Mouse (Mus musculus): ENCODE data around the gene Cldnd1.

Cldnd1 gene

DNA sequence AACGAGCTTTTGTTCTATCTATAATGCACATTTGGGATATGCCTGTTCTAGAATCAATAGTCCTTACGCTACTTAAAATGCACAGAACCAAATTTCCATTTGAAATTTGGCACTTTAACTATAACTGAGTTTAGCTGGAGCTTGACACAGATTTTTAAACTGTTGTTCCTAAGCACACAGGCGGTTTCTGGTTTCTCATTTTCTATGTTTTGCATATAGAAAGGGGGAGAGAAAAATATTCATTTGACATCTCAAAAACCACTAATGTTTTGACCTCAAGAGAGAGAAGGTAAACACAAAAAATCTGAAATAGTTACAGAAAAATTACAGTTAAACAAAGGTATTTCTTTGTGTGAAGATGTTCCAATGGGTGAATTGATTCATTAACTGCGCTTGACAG is 18.2 kb upstream of the Cldnd1 start:
- no peak for DNase-seq

DNA sequence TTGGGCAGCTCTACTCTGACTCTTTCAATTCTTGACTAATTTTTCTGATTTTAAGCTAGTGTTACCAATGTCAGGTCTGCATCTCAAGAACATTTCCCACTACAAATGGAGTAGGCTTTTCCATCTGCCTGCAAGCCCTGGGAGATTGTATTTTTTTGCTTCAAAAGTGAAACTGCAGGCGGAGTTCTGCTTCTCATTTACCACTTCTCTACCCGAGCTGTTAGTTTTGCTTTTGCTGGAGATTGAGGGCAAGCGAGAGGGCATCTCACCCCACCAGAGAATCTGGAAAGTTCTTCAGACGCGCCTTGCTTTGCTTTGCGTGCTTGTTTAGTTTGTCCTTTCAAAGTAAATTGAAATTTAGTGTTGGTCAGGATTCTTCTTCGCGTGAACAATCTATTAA is 15.5 kb upstream of the Cldnd1 start:
- no peak for DNase-seq

DNA sequence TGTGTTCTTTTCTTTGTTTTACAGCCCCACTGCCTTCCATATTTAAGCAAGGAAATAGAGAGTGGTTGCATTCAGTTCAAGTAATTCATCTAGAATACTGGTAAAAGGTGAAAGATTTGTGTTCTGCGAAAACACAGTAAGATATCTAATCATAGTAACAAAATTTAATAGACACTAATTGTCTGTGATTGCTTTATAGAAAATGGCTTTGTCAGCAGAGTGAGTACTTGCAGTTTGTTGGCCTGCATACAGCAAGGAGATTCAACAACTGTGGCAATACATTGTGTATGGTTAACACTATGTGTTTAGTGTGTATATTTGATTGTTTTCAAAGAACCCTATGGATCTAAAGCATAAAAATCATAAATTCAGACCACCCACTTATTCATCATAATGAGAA is 14.6 kb upstream of the Cldnd1 start:
- no peak for DNase-seq

DNA sequence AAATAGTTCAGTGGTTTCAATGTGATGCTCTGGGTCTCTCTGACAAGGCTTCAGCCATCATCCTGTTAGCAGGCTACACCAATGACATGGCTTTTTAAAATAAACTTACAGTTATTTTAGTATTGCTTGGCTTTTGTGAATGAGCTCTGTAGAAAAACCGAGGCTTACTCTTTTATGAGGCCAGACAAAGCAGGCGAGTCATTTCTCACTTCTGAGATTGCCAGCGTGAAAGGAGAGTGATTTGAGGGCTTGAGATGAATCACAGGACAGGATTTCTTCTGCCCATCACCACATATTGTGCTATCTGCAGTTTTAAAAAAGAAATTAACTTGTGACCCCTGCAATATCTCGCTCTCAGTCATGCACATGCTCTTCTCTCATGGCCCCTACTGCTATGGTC is 12.7 kb upstream of the Cldnd1 start:
- DNase-seq, result no peak

DNA sequence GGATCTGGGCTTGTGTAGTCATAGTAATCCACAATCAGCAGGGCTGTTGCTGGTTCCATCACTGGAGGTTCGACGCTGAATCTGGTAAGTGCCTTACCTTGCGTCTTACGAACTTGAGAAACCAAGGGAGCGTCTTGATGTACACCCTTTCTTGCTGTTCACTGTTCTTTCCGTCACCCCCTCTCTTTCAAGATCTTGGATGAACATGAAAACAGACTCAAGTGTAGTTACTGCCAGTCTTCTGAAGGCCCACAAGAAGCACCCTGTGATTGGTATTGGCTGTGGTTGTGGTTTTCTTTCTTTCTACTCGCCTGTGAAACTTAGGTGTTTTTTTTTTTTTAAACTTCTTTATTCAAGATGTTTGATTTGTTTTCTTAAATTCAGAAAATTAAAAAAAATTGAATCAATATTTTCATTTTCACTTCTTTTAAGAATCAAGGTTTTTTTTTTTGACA is 9.0 kb upstream of the Cldnd1 start, which contains the start of gene Gpr15:
TSS of gene Gpr15 (minus strand) at position 405 of the 455 bp plus-strand sequence.
- no peak for DNase-seq

DNA sequence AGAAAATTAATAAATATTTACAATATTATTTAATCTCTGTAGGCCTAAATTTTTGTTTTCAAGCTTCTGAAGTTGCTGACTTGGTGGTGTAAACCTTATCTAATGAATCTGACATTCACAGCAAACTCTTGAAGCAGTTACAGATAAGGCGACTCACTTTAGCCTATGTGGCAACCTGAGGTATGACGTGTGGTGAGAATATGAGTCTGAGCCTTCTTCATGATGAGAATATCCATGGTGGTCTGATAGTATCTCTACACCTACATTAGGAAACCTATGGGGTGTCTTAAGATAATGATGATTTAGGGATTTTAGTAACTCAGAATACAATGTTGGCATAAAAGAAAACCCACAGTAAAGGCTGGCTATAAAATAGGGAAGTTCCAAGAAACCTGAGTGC is 5.4 kb upstream of the Cldnd1 start:
- DNase-seq, result no peak

DNA sequence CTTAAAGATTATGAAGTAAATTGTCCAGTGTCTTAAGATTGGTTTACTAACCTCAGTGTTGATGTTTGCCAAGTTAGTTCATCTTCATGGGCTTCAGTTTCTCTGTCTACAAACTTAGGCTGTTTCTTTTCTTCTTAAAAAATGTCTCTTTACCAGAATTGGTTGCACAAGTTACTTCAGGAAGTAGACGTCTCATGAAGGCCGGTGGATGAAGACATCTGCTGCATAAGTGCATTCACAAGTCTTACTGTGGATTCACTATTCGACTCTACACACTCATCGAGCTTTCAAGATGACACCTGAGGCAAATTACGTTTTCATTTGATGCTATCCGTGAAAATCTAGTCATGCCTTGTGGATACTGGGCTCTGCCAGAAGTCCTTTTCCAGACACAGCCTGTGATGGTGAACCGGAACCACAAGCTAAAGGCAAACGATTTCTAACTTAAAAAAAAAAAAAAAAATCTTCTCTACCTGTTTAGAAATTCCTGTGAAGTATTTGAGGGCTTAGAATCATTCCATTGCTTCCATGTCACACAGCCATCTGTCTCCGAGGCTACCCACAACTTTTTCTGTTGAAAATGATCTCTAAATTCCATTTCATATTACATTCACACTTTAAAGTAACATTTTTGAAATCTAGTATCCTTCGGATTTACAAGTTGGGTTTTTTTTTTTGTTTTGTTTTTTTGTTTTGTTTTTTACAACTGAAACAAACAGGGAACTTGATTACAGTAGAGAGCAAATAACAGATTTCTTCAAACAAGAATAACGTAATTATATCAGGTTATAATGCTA is 832 bp upstream of the Cldnd1 start:
- no peak for DNase-seq

DNA sequence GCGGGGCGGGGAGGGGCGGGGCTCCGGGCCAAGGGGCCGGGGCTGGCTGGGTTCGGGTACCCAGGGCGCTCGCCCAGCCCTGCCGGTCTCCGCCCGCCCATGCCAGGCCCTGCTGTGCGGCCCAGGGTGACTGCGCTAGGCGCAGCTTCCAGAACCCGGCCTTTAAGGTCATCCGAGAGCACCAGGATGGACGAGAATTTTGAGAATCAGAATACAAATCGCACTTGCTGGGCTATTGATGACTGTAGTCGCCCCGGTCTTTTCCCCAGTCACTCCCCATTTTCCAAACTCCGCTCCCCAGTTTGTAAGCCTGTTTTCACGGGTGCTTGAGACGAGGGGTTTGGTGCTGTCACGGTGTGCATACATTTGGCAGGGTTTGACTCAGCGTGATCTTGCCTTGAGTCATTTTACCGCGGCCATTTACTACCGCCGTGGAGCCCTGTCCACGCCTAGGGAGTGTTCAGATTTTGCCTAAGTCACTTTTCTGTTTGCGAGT is 514 bp downstream of the Cldnd1 start:
- no peak for DNase-seq

DNA sequence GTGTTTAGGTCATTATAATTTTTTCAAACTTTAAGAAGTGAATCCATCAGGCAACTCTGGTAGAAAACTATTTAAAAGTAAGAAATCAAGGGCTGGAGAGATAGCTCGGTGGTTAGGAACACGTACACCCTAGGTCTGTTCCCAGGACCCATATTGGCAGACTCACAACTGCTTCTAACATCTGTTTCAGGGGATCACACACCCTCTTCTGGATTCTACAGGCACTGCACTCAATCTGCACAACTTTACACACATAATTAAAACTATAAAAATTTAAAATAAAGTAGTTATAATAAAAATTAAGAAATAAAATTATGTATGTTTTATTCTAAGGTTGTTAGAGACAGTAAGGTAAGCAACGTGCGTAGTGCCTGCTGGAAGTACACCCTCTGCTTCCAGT is 10.5 kb downstream of the Cldnd1 start:
- DNase-seq, result no peak

DNA sequence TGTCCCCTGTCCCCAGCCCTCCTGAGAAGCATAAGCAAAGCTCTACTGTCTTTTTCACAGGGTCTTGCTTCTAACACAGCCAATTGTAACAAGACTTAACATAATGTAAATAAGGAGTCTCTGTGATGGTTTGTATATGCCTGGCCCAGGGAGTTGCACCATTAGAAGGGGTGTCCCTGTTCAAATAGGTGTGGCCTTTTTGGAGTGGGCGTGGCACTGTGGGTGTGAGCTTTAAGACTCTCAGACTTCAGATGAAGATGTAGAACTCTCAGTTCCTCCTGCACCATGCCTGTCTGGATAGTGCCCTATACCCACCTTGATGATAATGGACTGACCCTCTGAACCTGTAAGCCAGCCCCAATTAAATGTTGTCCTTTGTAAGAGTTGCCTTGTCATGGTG is 11.1 kb downstream of the Cldnd1 start:
- no peak for DNase-seq

DNA sequence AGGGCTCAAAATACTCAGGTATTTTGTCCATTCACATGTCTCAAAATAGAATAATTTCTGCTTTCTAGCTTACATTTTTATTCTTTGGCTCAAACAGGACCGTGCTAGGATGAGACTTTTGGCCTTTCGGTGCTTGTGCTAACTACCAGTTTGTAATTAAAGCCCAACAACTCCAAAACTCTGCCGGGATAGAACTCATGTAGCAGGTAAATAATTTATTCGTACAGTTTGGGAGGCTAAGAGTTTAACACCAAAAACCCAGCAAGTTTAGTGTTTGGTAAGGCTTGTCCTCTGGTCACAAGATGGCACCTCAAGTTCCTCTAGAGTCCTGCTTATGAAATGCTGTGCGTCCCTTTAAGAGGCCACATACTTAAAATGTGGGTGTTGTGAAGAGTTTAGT is 13.0 kb downstream of the Cldnd1 start:
- no peak for DNase-seq

DNA sequence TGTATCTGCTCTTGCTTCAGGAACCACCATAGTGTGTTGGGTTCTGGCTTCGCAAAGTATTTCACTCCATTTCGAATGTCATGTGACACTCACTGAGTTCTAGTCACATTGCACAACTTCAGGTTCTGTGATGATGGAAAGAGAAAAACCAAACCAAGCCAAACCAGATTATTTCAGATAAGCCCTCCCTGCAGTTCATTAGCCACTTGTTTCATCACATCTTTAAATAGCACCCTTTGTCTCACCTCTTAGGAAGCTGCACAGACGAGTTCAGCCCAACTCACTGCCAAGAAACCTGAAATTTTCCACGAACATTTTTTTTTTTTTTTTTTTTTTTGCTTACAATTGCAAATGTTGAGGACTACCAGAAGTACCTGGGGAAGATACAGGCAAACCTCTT is 19.0 kb downstream of the Cldnd1 start:
- DNase-seq, result no peak

DNA sequence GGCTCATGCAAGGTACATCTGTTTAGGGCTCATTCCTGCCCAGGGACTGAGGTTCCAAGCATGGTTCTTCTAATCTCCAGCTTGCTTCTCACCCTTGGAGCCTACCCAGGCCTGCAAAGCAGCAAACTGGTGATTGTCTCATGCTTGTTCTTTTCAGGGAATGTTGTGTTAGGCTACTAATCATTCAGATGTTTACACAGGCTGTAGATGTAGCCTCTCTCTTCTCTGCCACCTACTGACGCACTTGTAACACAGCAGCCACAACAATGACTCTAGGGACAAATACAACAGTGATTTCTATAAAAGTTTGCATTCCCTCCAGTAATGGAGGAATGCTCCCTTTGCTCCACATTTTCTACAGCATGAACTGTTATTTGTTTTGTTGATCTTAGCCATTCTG is 23.6 kb downstream of the Cldnd1 start:
- no peak for DNase-seq

DNA sequence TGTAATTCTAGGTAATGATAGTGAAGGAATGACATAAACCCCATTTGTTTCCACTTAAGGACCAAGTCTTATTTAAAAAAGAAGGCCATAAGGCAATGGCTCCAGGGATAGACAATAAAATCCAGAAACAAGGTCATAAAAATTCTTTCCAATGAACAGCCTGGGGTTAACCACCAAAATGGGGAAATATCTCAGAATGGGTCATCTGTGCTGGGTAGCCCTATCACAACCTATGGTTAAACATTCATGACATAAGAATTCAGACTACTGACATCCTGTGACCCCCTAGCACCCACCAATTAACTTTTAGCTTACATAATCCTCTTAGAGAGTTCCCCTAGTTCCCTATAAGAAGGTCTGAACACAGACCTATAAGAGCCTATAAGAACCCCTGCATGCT is 28.5 kb downstream of the Cldnd1 start:
- no peak for DNase-seq

DNA sequence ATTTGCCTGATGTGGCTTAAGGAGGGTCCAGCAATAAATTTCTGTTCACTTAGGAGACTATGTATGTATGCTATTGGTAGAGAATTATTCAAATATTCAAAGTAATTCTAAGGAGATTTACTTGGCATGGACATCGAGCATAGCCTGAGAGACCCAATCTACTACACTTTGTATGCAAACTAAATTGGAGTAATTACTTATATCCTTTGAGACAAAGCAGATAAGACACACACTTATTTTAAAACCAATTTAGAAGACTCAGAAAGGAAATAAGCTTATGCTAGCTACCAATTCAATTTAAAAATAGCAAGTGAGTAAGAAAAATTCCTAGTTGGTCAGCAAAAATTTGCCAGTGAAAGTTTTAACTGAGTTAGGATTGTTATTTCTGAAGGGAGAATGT is 35.4 kb downstream of the Cldnd1 start, which contains the start of gene Olfr172:
TSS of gene Olfr172 (minus strand) at position 101 of the 400 bp plus-strand sequence.
- DNase-seq, result no peak
